8 mouse cellular contexts compared by ENCODE assay signal in genomic region chr5:121848743-121849142, GRCm38 (mm10). TPM values are rescaled to one million over a fixed set of nuclear protein-coding genes. Genes with fewer than 3 reads are reported as not detected.
A peak's percentile ranks its signal among the peaks of the same experiment; 100 is the strongest.
DNase-seq lines count a peak whose midpoint lies in the region; ATAC-seq and TF ChIP-seq lines count a peak whose summit lies in the region.

Pheta1 (plus strand) TSS chr5:121848984.

- TF ChIP-seq POLR2A in MEL (IDR thresholded peaks at IDR 0.05; ENCODE audit: control insufficient read depth in 1 of 2, insufficient read depth in 1 of 2, low read depth in 1 of 2, low read length in 2 of 2, poor library complexity in 1 of 2) = peak; percentile 59 to 64; a peak in 3 of 4 replicates
- peak; percentile 45; the same call in 1 of the 2 replicates for TF ChIP-seq POLR2A in cerebellum, adult 2 months (IDR thresholded peaks at IDR 0.05; ENCODE audit: borderline replicate concordance, insufficient read depth, low read length)
- peak; percentile 81; the same call in 1 of the 2 replicates for TF ChIP-seq POLR2A in lung, adult 2 months (IDR thresholded peaks at IDR 0.05; ENCODE audit: borderline replicate concordance, extremely low read depth, low read depth, low read length)

- intact Hi-C loops in heart, postnatal 36 days (cut with DNase I) = no loop called here

- under 1% methylated on average over 42 of the region's 42 CpGs for WGBS in cerebellum, adult 2 months
- under 1% methylated on average over 34 of the region's 42 CpGs for WGBS in forebrain, postnatal 0 days
- WGBS in lung, adult 2 months = under 1% methylated on average over 42 of the region's 42 CpGs
- WGBS in neural tube, embryonic 15.5 days = under 1% methylated on average over 39 of the region's 42 CpGs

- peak within 1 kb of the TSS; percentile 61 to 74 for H3K4me3 ChIP-seq in MEL (ENCODE audit: control insufficient read depth in 1 of 2, insufficient read depth in 1 of 2, low read depth in 2 of 2, low read length in 2 of 2)
- peak within 1 kb of the TSS; percentile 99 for H3K4me3 ChIP-seq in cerebellum, adult 2 months (replicated peaks; ENCODE audit: insufficient read depth, low read depth, low read length)
- H3K4me3 ChIP-seq in forebrain, postnatal 0 days (ENCODE audit: low read depth, low read length) = peak within 1 kb of the TSS; percentile 84
- peak within 1 kb of the TSS; percentile 80 for H3K4me3 ChIP-seq in layer of hippocampus, adult 2 months
- peak within 1 kb of the TSS; percentile 96 for H3K4me3 ChIP-seq in lung, adult 2 months (replicated peaks; ENCODE audit: extremely low read depth, low read depth, low read length)
- H3K4me3 ChIP-seq in neural tube, embryonic 15.5 days (replicated peaks) = peak within 1 kb of the TSS; percentile 97

- H3K79me2 ChIP-seq in MEL (ENCODE audit: control insufficient read depth, insufficient read depth, low read length, poor library complexity) = peaks cover 3% of the 10 kb centered on the region

- peaks cover 0 to 7% of the 10 kb centered on the region in 2 experiments; a peak in 2 of 4 replicates for H3K4me1 ChIP-seq in MEL (ENCODE audit: control insufficient read depth in 1 of 2, insufficient read depth in 2 of 2, low read length in 2 of 2)
- H3K4me1 ChIP-seq in cerebellum, adult 2 months (ENCODE audit: control insufficient read depth, insufficient read depth, low read length) = peaks cover 29% of the 10 kb centered on the region
- H3K4me1 ChIP-seq in forebrain, postnatal 0 days (ENCODE audit: insufficient read depth) = peaks cover 13% of the 10 kb centered on the region
- peaks cover 13% of the 10 kb centered on the region for H3K4me1 ChIP-seq in lung, adult 2 months (ENCODE audit: control insufficient read depth, insufficient read depth, low read length)
- H3K4me1 ChIP-seq in neural tube, embryonic 15.5 days = peaks cover 32% of the 10 kb centered on the region

- no peak for TF ChIP-seq RAD21 in MEL (IDR thresholded peaks at IDR 0.05; ENCODE audit: low read depth, low read length)

- DNase-seq in MEL (ENCODE audit: low read depth, low spot score) = peak; percentile 94
- DNase-seq in cerebellum, adult 2 months = peak; percentile 92 to 95
- peak; percentile 94 for DNase-seq in forebrain, postnatal 0 days
- peak; percentile 95 to 96 for DNase-seq in heart, postnatal 36 days
- peak; percentile 92 to 93 for DNase-seq in layer of hippocampus, adult 2 months (ENCODE audit: low spot score in 2 of 2)
- peak; percentile 92 for DNase-seq in lung, adult 2 months
- DNase-seq in testis, postnatal 10 days (ENCODE audit: low spot score) = peak; percentile 98

- peak within 1 kb of the TSS; percentile 76 for H3K9ac ChIP-seq in MEL (ENCODE audit: control insufficient read depth, low read depth, low read length, poor library complexity, severe bottlenecking)
- peak within 1 kb of the TSS; percentile 75 for H3K9ac ChIP-seq in forebrain, postnatal 0 days
- peak within 1 kb of the TSS; percentile 85 for H3K9ac ChIP-seq in neural tube, embryonic 15.5 days (replicated peaks)

- TF ChIP-seq EP300 in MEL (IDR thresholded peaks at IDR 0.05; ENCODE audit: low read depth in 1 of 2, low read length in 2 of 2) = no peak

- TF ChIP-seq CTCF in MEL (IDR thresholded peaks at IDR 0.05 in 2 of 3, conservative IDR thresholded peaks at IDR 0.05 in 1 of 3; ENCODE audit: control insufficient read depth in 1 of 3, insufficient read depth in 1 of 3, low read depth in 2 of 3, low read length in 3 of 3, poor library complexity in 1 of 3, severe bottlenecking in 1 of 3) = no peak
- TF ChIP-seq CTCF in cerebellum, adult 2 months (IDR thresholded peaks at IDR 0.05; ENCODE audit: borderline replicate concordance, insufficient read depth, low read depth, low read length) = no peak
- TF ChIP-seq CTCF in forebrain, postnatal 0 days (IDR thresholded peaks at IDR 0.05; ENCODE audit: low read depth) = no peak
- no peak for TF ChIP-seq CTCF in layer of hippocampus, adult 2 months (conservative IDR thresholded peaks at IDR 0.05)
- no peak for TF ChIP-seq CTCF in lung, adult 2 months (IDR thresholded peaks at IDR 0.05; ENCODE audit: insufficient read depth, low read length)

- peak within 1 kb of the TSS; percentile 68 for H3K4me2 ChIP-seq in forebrain, postnatal 0 days (ENCODE audit: low read depth)
- peak within 1 kb of the TSS; percentile 70 for H3K4me2 ChIP-seq in neural tube, embryonic 15.5 days

- H3K36me3 ChIP-seq in MEL (ENCODE audit: control insufficient read depth in 1 of 2, insufficient read depth in 2 of 2, low read length in 2 of 2) = peaks cover 0 to 2% of the 10 kb centered on the region in 2 experiments; a peak in 2 of 4 replicates
- H3K36me3 ChIP-seq in forebrain, postnatal 0 days (ENCODE audit: insufficient read depth) = peaks cover 22% of the 10 kb centered on the region
- peaks cover 17% of the 10 kb centered on the region for H3K36me3 ChIP-seq in neural tube, embryonic 15.5 days

- H3K27ac ChIP-seq in MEL (ENCODE audit: control insufficient read depth, low read depth, low read length) = peak within 1 kb of the TSS; percentile 51
- H3K27ac ChIP-seq in cerebellum, adult 2 months (ENCODE audit: insufficient read depth, low read length) = peak within 1 kb of the TSS; percentile 65; the same call in 1 of the 2 replicates
- H3K27ac ChIP-seq in forebrain, postnatal 0 days (ENCODE audit: low read depth, low read length) = peak within 1 kb of the TSS; percentile 67
- H3K27ac ChIP-seq in layer of hippocampus, adult 2 months = peak within 1 kb of the TSS; percentile 78
- peak within 1 kb of the TSS; percentile 23 for H3K27ac ChIP-seq in neural tube, embryonic 15.5 days (replicated peaks)

- H3K27me3 ChIP-seq in MEL (ENCODE audit: control insufficient read depth in 1 of 2, insufficient read depth in 2 of 2, low read length in 2 of 2) = no peaks in the 10 kb centered on the region
- H3K27me3 ChIP-seq in cerebellum, adult 2 months (ENCODE audit: control insufficient read depth, insufficient read depth, low read length) = no peaks in the 10 kb centered on the region
- H3K27me3 ChIP-seq in forebrain, postnatal 0 days (ENCODE audit: insufficient read depth, low read length) = no peaks in the 10 kb centered on the region; the same call in 1 of the 2 replicates
- H3K27me3 ChIP-seq in neural tube, embryonic 15.5 days (replicated peaks) = peaks cover 15% of the 10 kb centered on the region

- H3K9me3 ChIP-seq in MEL (replicated peaks; ENCODE audit: insufficient read depth, low read length) = no peaks in the 10 kb centered on the region
- no peaks in the 10 kb centered on the region for H3K9me3 ChIP-seq in forebrain, postnatal 0 days (ENCODE audit: low read length)
- H3K9me3 ChIP-seq in neural tube, embryonic 15.5 days (replicated peaks) = no peaks in the 10 kb centered on the region

- ATAC-seq in forebrain, postnatal 0 days = peak; percentile 96
- ATAC-seq in neural tube, embryonic 15.5 days (ENCODE audit: low FRiP score) = peak; percentile 91

TF ChIP-seq in MEL, 35 proteins besides CTCF, POLR2A, EP300 and RAD21:
- peak; percentile 77 for TF ChIP-seq NELFE (IDR thresholded peaks at IDR 0.05; ENCODE audit: low read depth, low read length)
- 0 out of 2 replicates have a peak, but pooled peaks have one; percentile 20 for TF ChIP-seq RCOR1 (IDR thresholded peaks at IDR 0.05; ENCODE audit: low read depth, low read length)
- TF ChIP-seq HCFC1 (IDR thresholded peaks at IDR 0.05; ENCODE audit: low read depth, low read length) = peak; percentile 81
- TF ChIP-seq ELF1 (IDR thresholded peaks at IDR 0.05; ENCODE audit: low read depth, low read length) = peak; percentile 28; the same call in 1 of the 2 replicates
- peak; percentile 94 for TF ChIP-seq SIN3A (IDR thresholded peaks at IDR 0.05; ENCODE audit: low read length)
- TF ChIP-seq MAFK (IDR thresholded peaks at IDR 0.05; ENCODE audit: borderline replicate concordance, low read depth, low read length) = no peak
- TF ChIP-seq ZC3H11A (IDR thresholded peaks at IDR 0.05; ENCODE audit: low read depth, low read length) = no peak
- TF ChIP-seq BHLHE40 (IDR thresholded peaks at IDR 0.05; ENCODE audit: borderline replicate concordance, low read depth, low read length) = peak; percentile 41; the same call in 1 of the 2 replicates
- TF ChIP-seq USF1 (IDR thresholded peaks at IDR 0.05; ENCODE audit: low read depth, low read length) = peak; percentile 40; the same call in 1 of the 2 replicates
- peak; percentile 65 for TF ChIP-seq TCF12 (IDR thresholded peaks at IDR 0.05; ENCODE audit: low read depth, low read length)
- peak; percentile 67 for TF ChIP-seq MXI1 (IDR thresholded peaks at IDR 0.05; ENCODE audit: low read depth, low read length)
- TF ChIP-seq POLR2AphosphoS2 (IDR thresholded peaks at IDR 0.05; ENCODE audit: low read length) = no peak
- TF ChIP-seq ZMIZ1 (IDR thresholded peaks at IDR 0.05; ENCODE audit: low read depth, low read length) = peak; percentile 69; the same call in 1 of the 2 replicates
- TF ChIP-seq GABPA (IDR thresholded peaks at IDR 0.05; ENCODE audit: low read depth, low read length) = no peak
- TF ChIP-seq TBP (IDR thresholded peaks at IDR 0.05; ENCODE audit: low read depth, low read length) = peak; percentile 78
- peak; percentile 60 for TF ChIP-seq NRF1 (IDR thresholded peaks at IDR 0.05; ENCODE audit: insufficient read depth, low read depth, low read length, poor library complexity, severe bottlenecking)

RNA-seq across cellular contexts. Expression of gene Pheta1, which starts in this region (rescaled TPM):
- total RNA-seq in MEL (2012; rRNA removed) = 6.6 and 8.1 TPM in 2 replicates
- polyA plus RNA-seq in MEL (2012; ENCODE audit: insufficient read depth in 1 of 2, insufficient read length in 2 of 2, low read depth in 1 of 2, low replicate concordance in 2 of 2, missing spikeins in 1 of 2) = 1 to 10 TPM in 1 of 2 experiments, not detected in 1; 8.8 TPM
- polyA plus RNA-seq in cerebellum, adult 2 months (2012; rRNA removed) = 17.6 and 19.0 TPM in 2 replicates
- 49.7 and 51.5 TPM in 2 replicates for total RNA-seq in forebrain, postnatal 0 days (2014; rRNA removed)
- polyA plus RNA-seq in forebrain, postnatal 0 days (2015; fragmentation: Nextera tagmentation; extraction: Ambion mirVana) = 36.3 and 38.7 TPM in 2 replicates
- 10 to 100 TPM; 11.6 to 12.6 TPM for total RNA-seq in heart, postnatal 36 days (2021)
- total RNA-seq in layer of hippocampus, adult 2 months (2021) = 1 to 10 TPM; 8.3 to 8.8 TPM
- 20.4 and 25.3 TPM in 2 replicates for polyA plus RNA-seq in lung, adult 2 months (2012; rRNA removed)
- polyA plus RNA-seq in neural tube, embryonic 15.5 days (2015; fragmentation: Nextera tagmentation; extraction: Ambion mirVana) = 33.0 and 34.7 TPM in 2 replicates

Comparison
In these comparisons a context has a peak if more than half of its experiments do, and no peak if none do; other contexts are left out.
1. Peak in every context shown above with its lines: DNase-seq, ATAC-seq, H3K4me3 ChIP-seq and H3K27ac ChIP-seq.
2. H3K27ac ChIP-seq: peak in every context shown above with its lines; median percentile 78 in layer of hippocampus, adult 2 months; 67 in forebrain, postnatal 0 days; 65 in cerebellum, adult 2 months; 51 in MEL; 23 in neural tube, embryonic 15.5 days.